Mouse (Mus musculus): ENCODE results near the gene Inhbe.

The Inhbe gene

GRCm38 (mm10) chr10:127353909-127354895, at the start of gene Inhbe:
Inhbe (minus strand) TSS chr10:127354411.
- peak; percentile 81 to 90 for DNase-seq (ENCODE audit: low spot score in 2 of 2)

- DNase-seq (ENCODE audit: low spot score in 2 of 2): no peak
These were observed 37.6 kb upstream of the Inhbe start for GRCm38 (mm10) chr10:127391774-127392173.

DNA sequence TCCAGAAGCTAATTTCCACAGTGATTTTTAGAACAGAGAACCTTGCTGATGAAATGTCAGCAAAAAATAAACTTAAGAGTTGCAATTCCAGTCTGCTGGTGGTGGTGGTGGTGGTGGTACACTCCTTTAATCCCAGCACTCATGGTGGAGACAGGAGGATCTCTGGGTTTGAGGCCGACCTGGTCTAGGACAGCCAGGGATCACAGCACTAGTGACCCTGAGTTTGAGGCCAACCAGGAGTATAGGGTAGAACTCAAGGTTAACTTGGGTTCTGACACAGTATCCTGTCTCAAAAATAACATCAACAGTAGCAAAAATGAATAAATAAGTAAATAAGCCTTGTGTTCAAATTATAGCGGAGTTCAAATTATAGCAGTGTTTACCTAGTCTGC, 27.5 kb upstream of the Inhbe start:
- no peak for DNase-seq (ENCODE audit: low spot score in 2 of 2)

DNA sequence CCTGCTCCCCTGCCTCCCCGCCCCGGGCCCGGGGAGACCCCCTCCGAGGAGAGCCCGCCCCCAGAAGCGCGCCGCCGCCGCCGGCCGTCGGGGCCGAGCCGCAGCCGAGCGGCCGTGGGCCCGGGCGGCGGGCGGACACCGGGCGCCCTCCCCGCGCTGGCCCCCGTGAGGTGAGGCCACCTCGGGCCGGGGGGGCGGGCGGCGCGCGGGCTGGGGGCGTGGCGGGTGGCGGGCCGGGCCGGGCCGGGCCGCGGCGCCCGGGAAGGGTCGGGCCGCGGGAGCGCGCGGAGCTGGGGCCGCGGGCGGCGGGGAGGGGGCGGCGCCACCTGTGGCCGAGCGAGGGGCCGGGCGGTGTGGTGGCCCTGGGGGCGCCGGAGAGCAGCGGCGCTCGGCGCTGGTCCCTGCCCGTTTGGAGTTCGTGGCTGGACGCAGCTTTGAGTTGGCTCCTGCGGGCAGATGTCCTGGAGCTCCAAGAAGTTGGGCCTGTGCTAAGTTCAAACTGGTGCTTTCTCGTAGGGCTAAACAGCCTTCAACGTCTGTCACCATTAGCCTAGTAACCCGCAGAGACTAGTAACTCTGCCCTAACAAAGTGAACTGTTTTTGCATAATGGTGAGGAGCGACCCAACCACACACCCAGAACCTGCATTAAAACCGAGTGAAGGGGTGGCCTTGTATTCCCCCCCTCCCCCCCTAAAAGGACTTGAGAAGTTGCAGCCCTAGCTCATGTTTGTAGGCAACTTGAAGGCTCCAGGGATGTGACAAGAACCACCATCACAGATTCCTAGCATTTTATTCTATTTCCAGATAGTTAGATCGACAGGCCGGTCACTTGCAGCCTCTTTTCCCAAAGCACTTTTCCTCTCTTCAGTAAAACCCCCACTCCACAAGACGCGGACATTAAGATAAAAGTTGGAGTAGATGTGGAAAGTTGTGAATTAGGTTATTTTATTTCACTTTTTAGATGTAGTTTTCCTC, 26.8 kb upstream of the Inhbe start:
- DNase-seq (ENCODE audit: low spot score in 2 of 2): peak; percentile 60 to 67

DNA sequence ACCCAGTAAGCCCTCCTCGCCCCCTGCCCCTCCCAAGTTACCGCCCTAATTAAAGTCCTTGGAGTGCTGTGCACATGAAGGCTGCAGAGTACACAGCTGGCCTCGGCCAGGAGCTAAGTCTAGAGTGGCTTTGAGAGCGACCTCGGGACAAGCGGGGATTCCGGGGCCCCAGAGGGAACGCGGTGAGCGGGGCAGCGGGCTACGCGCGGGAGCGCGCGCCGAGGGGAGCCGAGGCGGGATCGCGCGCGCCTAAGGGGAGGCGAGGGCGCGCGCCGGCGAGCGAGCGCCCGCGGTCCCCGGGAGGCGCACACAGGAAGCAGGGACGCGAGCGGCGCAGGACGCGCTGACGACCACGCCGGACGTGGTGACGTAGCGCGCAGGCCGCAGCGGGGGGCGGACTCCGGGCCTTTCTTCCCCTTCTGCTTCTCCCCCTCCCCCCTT, 26.1 kb upstream of the Inhbe start, which contains the start of gene R3hdm2:
Gene R3hdm2, plus strand, starts transcription at position 77 of the 441 bp plus-strand sequence.
- DNase-seq (ENCODE audit: low spot score in 2 of 2): peak; percentile 95 to 96

DNA sequence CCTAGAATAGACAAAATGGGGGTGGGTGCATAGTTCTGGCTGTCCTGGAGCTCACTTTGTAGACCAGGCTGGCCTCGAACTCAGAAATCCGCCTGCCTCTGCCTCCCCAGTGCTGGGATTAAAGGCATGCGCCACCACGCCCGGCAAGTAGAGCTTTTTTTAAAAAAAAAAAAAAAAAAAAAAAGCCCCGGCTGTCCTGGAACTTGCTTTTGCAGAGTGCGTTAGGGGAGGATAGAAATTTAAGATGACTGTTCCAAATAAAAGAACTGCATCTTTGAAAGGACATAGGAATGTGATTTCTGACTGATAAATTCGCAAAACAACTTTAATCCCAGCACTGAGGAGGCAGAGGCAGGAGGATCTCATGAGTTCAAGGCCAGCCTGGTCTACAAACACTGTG, 25.4 kb upstream of the Inhbe start:
- DNase-seq (ENCODE audit: low spot score in 2 of 2): no peak

GRCm38 (mm10) chr10:127377700-127378099, 23.5 kb upstream of the Inhbe start:
- DNase-seq (ENCODE audit: low spot score in 2 of 2): no peak

DNA sequence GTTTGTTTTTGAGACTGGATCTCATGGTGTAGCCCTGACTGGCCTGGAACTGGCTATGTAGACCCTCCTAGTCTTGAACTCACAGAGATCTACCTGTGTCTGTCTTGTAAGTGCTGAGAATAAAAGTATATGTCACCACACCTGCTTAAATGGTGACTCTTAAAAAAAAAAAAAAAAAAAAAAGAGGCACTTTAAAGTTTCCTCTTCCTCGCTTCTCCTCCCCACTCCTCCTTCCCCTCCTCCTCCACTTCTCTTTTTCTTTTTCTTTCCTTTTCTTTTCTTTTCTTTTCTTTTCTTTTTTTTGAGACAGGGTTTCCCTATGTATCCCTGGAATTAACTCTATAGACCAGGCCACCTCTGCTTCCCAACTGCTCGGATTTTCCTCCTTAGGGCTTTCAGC, 16.8 kb upstream of the Inhbe start:
- no peak for DNase-seq (ENCODE audit: low spot score in 2 of 2)

DNA sequence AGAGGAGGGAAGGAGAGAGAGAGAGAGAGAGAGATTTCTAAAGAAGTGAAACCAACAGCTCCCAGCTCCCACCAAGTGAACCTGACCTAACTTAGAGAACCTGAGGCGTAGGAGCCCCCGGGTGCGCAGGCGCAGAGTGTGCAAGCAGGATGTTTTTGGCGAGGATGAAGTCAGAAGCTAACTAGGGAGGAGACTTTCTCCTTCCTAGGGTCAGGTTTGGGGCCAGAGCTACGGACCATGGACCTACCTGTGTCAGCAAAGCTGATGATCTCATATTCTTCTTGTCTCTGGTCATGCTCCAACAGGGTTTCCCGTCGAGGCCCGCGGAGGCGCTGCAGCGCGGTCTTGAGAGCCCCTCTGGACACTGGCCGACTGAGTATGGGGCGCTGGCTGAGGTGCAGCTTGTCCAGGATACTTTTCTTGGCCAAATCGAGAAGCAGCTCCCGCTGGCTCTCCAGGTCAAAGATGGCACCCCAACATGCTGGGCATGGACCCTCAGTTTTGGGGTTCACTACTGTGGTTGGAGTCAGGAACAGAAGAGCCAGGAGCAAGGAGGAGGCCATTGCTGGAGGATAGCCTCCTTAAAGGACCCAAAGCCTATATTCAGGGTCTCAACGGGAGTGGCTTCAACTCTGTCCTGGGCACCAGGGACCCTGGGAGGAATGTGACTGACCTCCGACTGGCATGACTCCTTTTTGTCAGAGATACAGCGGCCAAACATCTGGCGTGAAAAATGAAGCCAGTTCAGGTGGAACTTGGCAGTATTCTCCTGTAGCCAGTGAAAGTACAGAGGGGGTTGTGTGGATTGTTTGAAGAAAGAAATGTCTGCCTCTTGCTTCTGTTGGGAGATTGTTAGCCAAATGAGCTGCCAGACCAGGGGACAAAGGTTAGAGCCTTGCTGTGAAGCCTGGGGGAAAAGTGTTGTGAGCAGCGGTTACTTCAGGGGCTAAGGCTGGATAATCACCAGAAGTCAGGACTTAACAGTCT, 15.9 kb upstream of the Inhbe start, which contains the start of gene Inhbc:
Gene Inhbc, minus strand, starts transcription at position 598 of the 987 bp plus-strand sequence.
- DNase-seq (ENCODE audit: low spot score in 2 of 2): no peak

- DNase-seq (ENCODE audit: low spot score in 2 of 2): no peak
These were observed 14.1 kb upstream of the Inhbe start for GRCm38 (mm10) chr10:127368273-127368672.

GRCm38 (mm10) chr10:127367116-127367515, 12.9 kb upstream of the Inhbe start:
- no peak for DNase-seq (ENCODE audit: low spot score in 2 of 2)

DNA sequence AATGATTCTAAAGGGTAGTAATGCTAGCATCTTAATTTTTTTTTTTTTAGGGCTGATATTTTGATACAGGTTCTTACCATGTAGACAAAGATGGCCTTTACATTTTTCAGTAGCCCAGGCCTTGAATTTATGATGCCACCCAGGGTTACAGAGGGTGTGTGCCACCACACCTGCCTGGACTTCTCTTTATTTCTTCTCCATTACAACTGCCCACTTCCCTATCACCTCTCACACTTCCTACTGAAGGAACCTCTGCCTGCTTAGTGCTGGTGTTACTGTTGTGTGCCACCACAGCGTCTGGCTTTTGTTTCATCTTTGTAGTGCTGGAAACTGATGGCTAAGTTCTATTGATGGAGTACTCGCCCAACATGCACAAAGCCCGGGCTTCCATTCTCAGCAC, 6.5 kb upstream of the Inhbe start:
- no peak for DNase-seq (ENCODE audit: low spot score in 2 of 2)

DNA sequence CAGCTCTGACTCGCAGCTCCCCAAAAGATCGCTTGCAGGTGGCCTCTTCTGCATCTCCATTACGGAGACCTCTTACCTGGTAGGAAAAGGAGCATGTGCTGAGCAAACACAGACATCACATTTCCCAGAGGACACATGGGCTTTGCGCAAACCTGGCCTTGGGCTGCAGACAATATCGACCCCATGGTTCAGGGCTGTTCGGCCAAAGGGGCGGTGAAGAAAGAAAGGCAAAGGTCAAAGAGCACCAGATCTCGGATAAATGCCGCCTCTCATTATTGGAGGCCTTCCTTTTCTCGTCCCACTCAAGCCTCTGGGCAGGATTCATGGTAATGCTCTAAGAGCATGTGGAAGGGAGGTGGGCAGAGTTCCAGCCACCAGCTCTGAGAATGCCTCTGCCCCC, 1.1 kb upstream of the Inhbe start:
- DNase-seq (ENCODE audit: low spot score in 2 of 2): no peak

DNA sequence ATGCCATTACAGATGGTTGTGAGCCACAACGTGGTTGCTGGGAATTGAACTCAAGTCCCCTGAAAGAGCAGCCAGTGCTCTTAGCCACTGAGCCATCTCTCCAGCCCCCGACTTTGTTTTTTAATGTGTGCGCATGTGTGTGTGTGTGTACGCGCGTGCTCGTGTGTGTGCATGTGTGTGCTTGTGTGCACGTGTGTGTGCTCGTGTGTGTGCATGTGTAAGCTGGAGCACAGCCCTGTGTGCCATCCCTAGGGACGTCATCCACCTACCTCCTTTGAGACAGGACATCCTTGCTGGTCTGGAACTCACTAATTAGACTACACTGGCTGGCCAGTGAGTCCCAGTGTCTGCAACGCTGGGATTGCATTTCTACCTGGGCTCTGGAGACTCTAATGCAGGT, 1.4 kb downstream of the Inhbe start:
- no peak for DNase-seq (ENCODE audit: low spot score in 2 of 2)

- DNase-seq (ENCODE audit: low spot score in 2 of 2): no peak
These were observed 2.0 kb downstream of the Inhbe start for GRCm38 (mm10) chr10:127352187-127352586.

DNA sequence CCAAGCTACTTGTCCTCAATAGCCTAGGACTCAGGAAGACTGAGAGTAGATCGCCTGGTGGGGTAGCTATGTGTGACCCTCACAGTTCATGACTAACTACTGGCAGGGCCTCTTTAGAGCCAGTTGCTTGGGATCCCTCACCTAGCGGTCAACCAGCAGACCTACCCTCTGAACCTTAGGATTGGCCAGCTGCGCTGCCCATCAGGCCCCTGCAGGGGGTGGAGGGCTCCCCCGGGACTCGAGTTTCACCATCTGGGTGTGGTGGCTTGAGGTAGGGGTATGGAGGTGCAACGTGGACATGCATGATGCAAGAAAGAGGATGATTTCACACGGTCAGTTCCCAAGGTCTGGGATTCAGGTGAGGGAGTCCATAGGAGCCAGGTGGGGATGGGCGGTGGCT, 2.5 kb downstream of the Inhbe start:
- DNase-seq (ENCODE audit: low spot score in 2 of 2): no peak

DNA sequence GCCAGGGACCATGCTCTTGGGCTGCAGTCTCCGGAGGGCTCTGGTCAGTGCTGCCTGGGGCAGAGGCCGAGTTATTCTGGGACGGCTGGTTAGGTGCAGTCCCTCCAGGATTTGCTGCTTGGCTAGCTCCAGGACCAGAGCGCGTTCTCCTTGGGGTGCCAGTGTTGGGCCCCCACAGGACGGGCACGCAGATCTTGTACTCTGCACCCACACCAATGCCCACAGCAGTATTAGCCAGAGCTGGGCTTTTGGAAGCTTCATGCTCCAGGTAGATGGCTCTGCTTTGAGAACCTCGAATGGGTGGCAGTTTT, 3.0 kb downstream of the Inhbe start:
- no peak for DNase-seq (ENCODE audit: low spot score in 2 of 2)

GRCm38 (mm10) chr10:127350594-127351284, 3.5 kb downstream of the Inhbe start:
- DNase-seq (ENCODE audit: low spot score in 2 of 2): peak; percentile 79 to 82

GRCm38 (mm10) chr10:127349810-127350209, 4.4 kb downstream of the Inhbe start:
- peak; percentile 51 to 68 for DNase-seq (ENCODE audit: low spot score in 2 of 2)

DNA sequence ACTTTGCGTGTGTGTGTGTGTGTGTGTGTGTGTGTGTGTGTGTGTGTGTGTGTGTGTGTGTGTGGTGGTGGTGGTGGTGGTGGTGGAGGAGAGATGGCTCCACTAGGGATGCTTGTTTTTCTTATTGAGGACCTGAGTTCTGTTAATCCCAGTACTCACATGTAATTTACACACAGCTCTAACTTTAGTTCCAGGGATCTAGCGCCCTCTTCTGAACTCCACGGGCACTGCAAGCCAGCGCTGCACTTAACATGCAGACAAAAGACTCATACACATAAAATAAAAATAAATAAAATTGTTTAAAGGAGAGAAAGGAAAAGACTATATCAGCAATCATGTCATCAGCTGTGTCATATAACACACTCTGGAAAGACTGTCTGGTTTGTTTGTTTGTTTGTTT, 5.3 kb downstream of the Inhbe start:
- DNase-seq (ENCODE audit: low spot score in 2 of 2): no peak
